Mouse (Mus musculus) kidney, embryonic 16.5 days (tissue): Measurements from ENCODE around the gene Ifi202b. TPM values are rescaled to one million over a fixed set of nuclear protein-coding genes. Genes with fewer than 3 reads are reported as not detected.
"Not testable (repeated sequence)": the region's sequence is repeated elsewhere in the genome, so short reads cannot be mapped to it uniquely, and the experiment has no call there.

Source experiments
- ATAC-seq: fragments of 200-750 bp; cut with Nextera tagmentation; 2 replicates; pipeline ENCODE4 v1.8.0; 2017; ENCODE audit warnings: moderate TSS enrichment; ENCODE audit not compliant: low FRiP score, low TSS enrichment
- H3K27ac ChIP-seq: fragments of 300-500 bp; sonication (generic); 2 replicates; pipeline ENCODE4 v1.5.1; 2014; ENCODE audit warnings: low read length
- H3K27me3 ChIP-seq: fragments of 300-500 bp; sonication (generic); 2 replicates; pipeline ENCODE4 v1.6.1; 2014; ENCODE audit warnings: low read length, control low read depth, mixed read lengths; ENCODE audit not compliant: insufficient read depth
- H3K36me3 ChIP-seq: fragments of 300-500 bp; sonication (generic); 2 replicates; pipeline ENCODE4 v1.6.1; 2014; ENCODE audit warnings: low read length, control low read depth, mixed read lengths; ENCODE audit not compliant: insufficient read depth
- H3K4me1 ChIP-seq: fragments of 300-500 bp; sonication (generic); 2 replicates; pipeline ENCODE4 v1.6.1; 2014; ENCODE audit warnings: low read length, control low read depth, mixed read lengths; ENCODE audit not compliant: insufficient read depth
- H3K4me2 ChIP-seq: fragments of 300-500 bp; sonication (generic); replicated peaks from 2 replicates; pipeline ENCODE4 v1.6.1; 2014; ENCODE audit warnings: low read depth, low read length
- H3K4me3 ChIP-seq: fragments of 300-500 bp; sonication (generic); 2 replicates; pipeline ENCODE4 v1.5.1; 2014; ENCODE audit warnings: mild to moderate bottlenecking, low read length
- H3K9ac ChIP-seq: fragments of 300-500 bp; sonication (generic); replicated peaks from 2 replicates; pipeline ENCODE4 v1.6.1; 2014; ENCODE audit warnings: low read length
- H3K9me3 ChIP-seq: fragments of 300-500 bp; sonication (generic); 2 replicates; pipeline ENCODE4 v1.6.1; 2016; ENCODE audit warnings: low read length, control low read depth
- polyA plus RNA-seq: library from polyadenylated mRNA; unstranded; fragments of >200 nt; fragmentation: Nextera tagmentation; extraction: Ambion mirVana; gene quantifications from 2 replicates; pipeline ENCODE4 v1.2.1, GENCODE M21; 2015

The Ifi202b gene
- polyA plus RNA-seq, 1 experiment from 2014 or later: not detected

- not testable (repeated sequence) for H3K9ac ChIP-seq
Observed at GRCm38 (mm10) chr1:173913256-173913791, 69.2 kb downstream of the Ifi202b start.

More at GRCm38 (mm10) chr1:173913256-173913791, 69.2 kb downstream of the Ifi202b start:
- not testable (repeated sequence) for H3K27me3 ChIP-seq, ATAC-seq, H3K9me3 ChIP-seq, H3K36me3 ChIP-seq, H3K4me3 ChIP-seq, H3K4me2 ChIP-seq, H3K27ac ChIP-seq, H3K4me1 ChIP-seq

Other genes starting within 250 kb of the Ifi202b start
- gene Ifi207, start 241.0 kb downstream of the Ifi202b start, polyA plus RNA-seq: 0.85 and 1.0 TPM in 2 replicates
- gene Ifi204, start 215.8 kb downstream of the Ifi202b start, polyA plus RNA-seq: 1.3 and 1.4 TPM in 2 replicates
- gene Ifi211, start 69.7 kb downstream of the Ifi202b start, polyA plus RNA-seq: 0.33 and 0.62 TPM in 2 replicates
- gene Mndal, start 40.3 kb downstream of the Ifi202b start, polyA plus RNA-seq: 2.9 and 3.1 TPM in 2 replicates
- 0.66 and 0.92 TPM in 2 replicates for gene Ifi203, start 40.1 kb downstream of the Ifi202b start, polyA plus RNA-seq
- gene Ifi205, start 49.1 kb upstream of the Ifi202b start, polyA plus RNA-seq: 0.10 and 0.17 TPM in 2 replicates
- 0.05 and 0.06 TPM in 2 replicates for gene Olfr433, start 58.0 kb upstream of the Ifi202b start, polyA plus RNA-seq
- not detected in 2 replicates for gene Olfr432, start 66.5 kb upstream of the Ifi202b start, polyA plus RNA-seq
- not detected in 2 replicates for gene Olfr430, start 83.9 kb upstream of the Ifi202b start, polyA plus RNA-seq
- gene Olfr429, start 101.6 kb upstream of the Ifi202b start, polyA plus RNA-seq: not detected in 2 replicates
- gene Olfr427, start 114.1 kb upstream of the Ifi202b start, polyA plus RNA-seq: not detected in 2 replicates
- gene Olfr231, start 138.4 kb upstream of the Ifi202b start, polyA plus RNA-seq: not detected in 2 replicates
- not detected in 2 replicates for gene Olfr424, start 148.8 kb upstream of the Ifi202b start, polyA plus RNA-seq
- gene Olfr420, start 172.9 kb upstream of the Ifi202b start, polyA plus RNA-seq: not detected in 2 replicates
- 0.22 and 0.48 TPM in 2 replicates for gene Spta1, start 190.0 kb upstream of the Ifi202b start, polyA plus RNA-seq